ENCODE assay signal across 18 mouse cellular contexts in genomic region chr3:121853781-121854520, GRCm38 (mm10). TPM values are rescaled to one million over a fixed set of nuclear protein-coding genes. Genes with fewer than 3 reads are reported as not detected.
DNase-seq lines count a peak whose midpoint lies in the region; ATAC-seq lines count a peak whose summit lies in the region.
"Had no signal": no experiment of that assay in that cellular context is flagged by ENCODE, and none has a peak within 500 bp of the region (broad histone marks: within the 10 kb centered on the region; RNA-seq: fewer than 3 reads in every experiment).

No protein-coding gene starts in this region.

- WGBS in liver, embryonic 16.5 days (ENCODE audit: insufficient replicate concordance), result 49% methylated on average over 5 of the region's 5 CpGs
- WGBS in stomach, embryonic 15.5 days, result 33% methylated on average over 5 of the region's 5 CpGs

- H3K27me3 ChIP-seq in liver, embryonic 16.5 days (ENCODE audit: control insufficient read depth, insufficient read depth, low read depth, low read length), result no peaks in the 10 kb centered on the region
- no peaks in the 10 kb centered on the region for H3K27me3 ChIP-seq in stomach, embryonic 15.5 days (replicated peaks)
- H3K27me3 ChIP-seq: hindbrain, embryonic 15.5 days; limb, embryonic 15.5 days; neural tube, embryonic 13.5 days had no signal

- H3K9me3 ChIP-seq in liver, embryonic 16.5 days (replicated peaks; ENCODE audit: control insufficient read depth, low read length), result no peaks in the 10 kb centered on the region
- no peaks in the 10 kb centered on the region for H3K9me3 ChIP-seq in stomach, embryonic 15.5 days
- H3K9me3 ChIP-seq: forebrain, embryonic 10.5 days; heart, embryonic 15.5 days; hindbrain, embryonic 15.5 days; limb, embryonic 15.5 days; neural tube, embryonic 13.5 days had no signal

- intact Hi-C loops in left cerebral cortex, postnatal 4 days (cut with DNase I), result no loop called here
- intact Hi-C loops in gastrocnemius, postnatal 36 days (cut with DNase I), result no loop called here

- peak; percentile 2 to 11 for DNase-seq in left cerebral cortex, adult 9 months (ENCODE audit: low spot score in 2 of 2)
- DNase-seq in left cerebral cortex, postnatal 4 days, result no peak
- peak; percentile 85 for DNase-seq in kidney, adult 9 months
- no peak for DNase-seq in adrenal gland, postnatal 10 days
- no peak for DNase-seq in adrenal gland, adult 18-20 months (ENCODE audit: low spot score in 2 of 2)
- no peak for DNase-seq in gastrocnemius, postnatal 36 days
- DNase-seq: cerebellum, adult 18-20 months; gastrocnemius, postnatal 25 days; layer of hippocampus, adult 9-11 months; midbrain, embryonic 14.5 days; right cerebral cortex, postnatal 14 days had no signal

- 0 out of 2 replicates have a peak overlapping the region, but pooled peaks have one; percentile 4 for H3K4me2 ChIP-seq in liver, embryonic 16.5 days (ENCODE audit: low read depth, low read length)
- H3K4me2 ChIP-seq in stomach, embryonic 15.5 days, result no peak overlapping the region
- H3K4me2 ChIP-seq: heart, embryonic 15.5 days; hindbrain, embryonic 15.5 days; limb, embryonic 15.5 days; neural tube, embryonic 13.5 days had no signal

- H3K4me3 ChIP-seq in liver, embryonic 16.5 days (ENCODE audit: low read depth, low read length), result no peak overlapping the region
- no peak overlapping the region for H3K4me3 ChIP-seq in stomach, embryonic 15.5 days (replicated peaks)
- H3K4me3 ChIP-seq: forebrain, embryonic 10.5 days; heart, embryonic 15.5 days; hindbrain, embryonic 15.5 days; limb, embryonic 15.5 days; neural tube, embryonic 13.5 days had no signal

- H3K9ac ChIP-seq in liver, embryonic 16.5 days (ENCODE audit: low read depth, low read length), result no peak overlapping the region
- no peak overlapping the region for H3K9ac ChIP-seq in stomach, embryonic 15.5 days
- H3K9ac ChIP-seq: heart, embryonic 15.5 days; hindbrain, embryonic 15.5 days; limb, embryonic 15.5 days; neural tube, embryonic 13.5 days had no signal

- H3K4me1 ChIP-seq in liver, embryonic 16.5 days (ENCODE audit: control insufficient read depth, low read depth, low read length), result no peaks in the 10 kb centered on the region; the same call in 1 of the 2 replicates
- H3K4me1 ChIP-seq in stomach, embryonic 15.5 days, result peaks cover 5% of the 10 kb centered on the region; the same call in 1 of the 2 replicates
- H3K4me1 ChIP-seq: heart, embryonic 15.5 days; hindbrain, embryonic 15.5 days; neural tube, embryonic 13.5 days had no signal

- peak; percentile 62 for ATAC-seq in liver, embryonic 16.5 days (ENCODE audit: low read depth)
- peak; percentile 47; the same call in 1 of the 2 replicates for ATAC-seq in stomach, embryonic 15.5 days (ENCODE audit: insufficient read depth, low FRiP score, low read depth)

- H3K36me3 ChIP-seq in liver, embryonic 16.5 days (ENCODE audit: control insufficient read depth, insufficient read depth), result no peaks in the 10 kb centered on the region
- no peaks in the 10 kb centered on the region for H3K36me3 ChIP-seq in stomach, embryonic 15.5 days
- H3K36me3 ChIP-seq: forebrain, embryonic 10.5 days; heart, embryonic 15.5 days; hindbrain, embryonic 15.5 days; limb, embryonic 15.5 days; neural tube, embryonic 13.5 days had no signal

- peak overlapping the region; percentile 50 for H3K27ac ChIP-seq in liver, embryonic 16.5 days (ENCODE audit: low read length)
- H3K27ac ChIP-seq in stomach, embryonic 15.5 days, result peak overlapping the region; percentile 58
- H3K27ac ChIP-seq: forebrain, embryonic 10.5 days; heart, embryonic 15.5 days; hindbrain, embryonic 15.5 days; limb, embryonic 15.5 days; neural tube, embryonic 13.5 days had no signal

RNA-seq across cellular contexts. Expression of gene Abcd3, which starts 38.8 kb away (rescaled TPM):
- total RNA-seq in left cerebral cortex, postnatal 4 days (2021), result 10 to 100 TPM; 73.3 to 79.7 TPM
- 28.4 and 29.5 TPM in 2 replicates for polyA plus RNA-seq in liver, embryonic 16.5 days (2015; fragmentation: Nextera tagmentation; extraction: Ambion mirVana)
- polyA plus RNA-seq in stomach, embryonic 15.5 days (2015; fragmentation: Nextera tagmentation; extraction: Ambion mirVana), result 73.9 and 77.5 TPM in 2 replicates
- total RNA-seq in adrenal gland, postnatal 10 days (2021), result 100 to 1,000 TPM; 170 to 171 TPM
- total RNA-seq in adrenal gland, adult 18-20 months (2021), result 100 to 1,000 TPM in 1 of 2 experiments, 10 to 100 TPM in 1; 96.6 to 100 TPM
- 10 to 100 TPM; 39.3 to 42.8 TPM for total RNA-seq in gastrocnemius, postnatal 36 days (2021)

Comparison
In these comparisons a context has a peak if more than half of its experiments do, and no peak if none do; other contexts are left out.
1. DNase-seq: peak in left cerebral cortex, adult 9 months (2 of 2) and kidney, adult 9 months (single experiment); none in left cerebral cortex, postnatal 4 days (single experiment), adrenal gland, postnatal 10 days (single experiment), adrenal gland, adult 18-20 months (0 of 2) and gastrocnemius, postnatal 36 days (0 of 2).